Mouse (Mus musculus) megakaryocyte, embryonic 14.5 days (primary cell): ENCODE results near the gene Map3k20.

ENCODE experiments used
- FLI1 ChIP-seq: IDR thresholded peaks from 2 replicates; pipeline ENCODE4 v1.6.1; 2012; ENCODE audit warnings: low read length, inconsistent platforms, mixed read lengths
- GATA1 ChIP-seq: IDR thresholded peaks from 3 replicates; pipeline ENCODE4 v1.6.1; 2012; ENCODE audit warnings: mixed read lengths, low read length, inconsistent platforms, borderline replicate concordance

GRCm38 (mm10) chr2:72475423-72475796 is 190.0 kb downstream of the Map3k20 start:
- TF ChIP-seq GATA1 (no peak), FLI1 (no peak)
